Mouse (Mus musculus) layer of hippocampus, postnatal 14 days (tissue): ENCODE data around the gene Prpf8. TPM values are rescaled to one million over a fixed set of nuclear protein-coding genes. Genes with fewer than 3 reads are reported as not detected.
A peak's percentile ranks its signal among the peaks of the same experiment; 100 is the strongest.
"Not testable (repeated sequence)": the region's sequence is repeated elsewhere in the genome, so short reads cannot be mapped to it uniquely, and the experiment has no call there.

ENCODE experiments used
- DNase-seq, 2 experiments: peaks; one replicate each; pipeline ENCODE4 v3.0.0; 2021 to 2022; ENCODE audit warnings: low spot score in 2 of 2, mixed read lengths in 1 of 2
- long read RNA-seq, 2 experiments: library from polyadenylated mRNA; stranded (forward); transcript quantifications; one replicate each; pipeline ENCODE4 v2.0.0; 2021
- total RNA-seq, 2 experiments: library from RNA; stranded (reverse); gene quantifications; 2 replicates each; pipeline ENCODE4 v1.2.3; 2021

Gene Prpf8
- total RNA-seq: 100 to 1,000 TPM; 111 to 113 TPM
- long read RNA-seq, experiment 1, full-length matches to known transcripts: 3 of 29 reads
- long read RNA-seq, experiment 1, partial matches to known transcripts: 25 of 29 reads
- long read RNA-seq, experiment 1, other reads (novel, unspliced or antisense): 1 of 29 reads
- long read RNA-seq, experiment 2, full-length matches to known transcripts: 1 of 25 reads
- long read RNA-seq, experiment 2, partial matches to known transcripts: 23 of 25 reads
- long read RNA-seq, experiment 2, other reads (novel, unspliced or antisense): 1 of 25 reads

DNA sequence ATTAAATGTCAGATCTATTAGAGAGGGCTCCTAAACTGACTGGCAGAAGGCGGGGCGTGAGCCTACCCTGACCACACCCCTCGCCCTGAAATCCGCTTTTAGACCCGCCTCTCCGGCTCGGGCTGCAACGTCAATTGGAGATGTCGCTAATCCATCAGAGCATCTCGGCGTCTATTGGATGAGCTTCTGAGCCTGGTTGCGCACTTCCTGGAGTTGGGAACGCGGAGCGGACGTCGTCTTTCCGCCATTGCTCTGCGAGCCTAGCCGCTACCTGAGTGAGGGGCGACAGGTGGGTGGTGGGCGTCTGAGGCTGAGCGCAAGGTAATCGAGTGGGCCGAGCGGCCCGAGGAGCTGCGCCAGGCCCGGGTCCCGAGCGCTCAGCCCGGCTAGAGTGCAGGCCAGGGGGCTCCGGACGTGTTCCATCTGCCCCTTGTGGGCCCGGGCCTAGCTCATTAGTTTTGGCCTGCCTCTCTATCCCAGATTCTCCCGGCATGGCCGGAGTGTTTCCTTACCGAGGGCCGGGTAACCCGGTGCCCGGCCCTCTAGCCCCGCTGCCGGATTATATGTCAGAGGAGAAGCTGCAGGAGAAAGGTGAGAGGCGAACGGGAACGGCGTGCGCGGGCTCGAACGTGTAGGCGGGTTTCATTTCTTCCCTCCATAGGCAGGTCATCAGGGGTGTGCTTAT lies at the start of gene Prpf8:
Gene Prpf8 (plus strand): TSS at position 216 of the 685 bp plus-strand sequence.
- peak; percentile 99 for DNase-seq

DNA sequence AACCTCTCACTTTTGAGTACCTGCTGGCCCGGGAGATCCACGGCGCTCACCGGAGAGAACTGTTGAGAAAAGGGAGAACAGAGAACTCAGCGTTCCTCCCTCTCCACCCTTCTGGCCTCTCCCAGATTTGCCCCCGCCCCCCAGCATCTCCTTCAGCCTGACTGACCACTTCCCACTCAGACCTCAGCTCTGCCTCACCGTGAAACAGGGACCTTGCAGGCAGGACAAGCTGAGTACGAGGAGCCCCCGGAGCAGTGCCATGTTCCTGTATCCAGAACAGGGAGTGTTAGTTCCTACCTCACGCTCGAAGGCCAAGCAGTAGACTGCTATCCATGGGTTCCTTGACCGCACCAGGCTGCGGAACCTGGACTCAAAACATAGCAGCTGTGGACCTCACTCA lies 48.4 kb upstream of the Prpf8 start:
- no peak for DNase-seq

DNA sequence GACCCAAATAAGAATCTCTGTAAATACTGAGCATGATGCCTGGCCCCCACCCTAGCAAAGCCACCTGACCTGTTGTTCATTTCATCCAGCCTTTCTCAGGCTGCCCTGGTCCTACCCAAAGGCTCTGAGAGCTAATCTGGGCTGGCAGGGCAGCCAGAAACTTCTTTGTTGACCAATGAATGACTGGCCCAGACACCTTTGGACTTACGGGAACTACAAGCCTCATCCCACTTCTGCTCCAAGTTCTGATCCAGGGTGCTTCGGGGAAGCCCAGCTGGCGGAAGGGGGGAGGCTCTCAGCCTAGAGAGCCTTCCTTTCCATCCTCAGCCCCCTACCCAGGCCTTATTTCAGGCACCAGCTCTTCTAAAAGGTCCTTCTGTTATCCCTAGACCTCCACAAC lies 47.8 kb upstream of the Prpf8 start:
- DNase-seq: no peak

DNA sequence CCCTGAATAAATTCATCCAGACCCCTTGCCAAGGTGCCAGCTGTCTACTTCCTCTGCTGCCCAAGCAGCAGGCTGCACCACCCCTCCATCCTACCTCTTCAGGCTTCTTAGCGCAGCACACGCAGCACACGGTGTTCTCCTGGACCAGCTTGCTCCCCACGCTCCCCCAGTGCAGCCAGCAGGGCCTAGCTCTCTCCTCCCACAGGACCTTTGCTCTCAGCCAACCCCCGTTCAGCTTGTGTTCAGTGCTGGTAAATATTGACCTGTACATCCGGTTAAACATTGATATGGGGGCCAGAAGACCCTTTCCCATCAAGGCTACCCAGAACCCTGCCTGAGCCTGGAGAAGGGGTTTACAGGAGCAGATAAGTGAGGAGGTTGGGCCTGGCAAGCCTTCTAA lies 47.3 kb upstream of the Prpf8 start, which contains the start of gene Serpinf2:
Gene Serpinf2 (minus strand): TSS at position 229 of the 400 bp plus-strand sequence.
- DNase-seq: no peak

DNA sequence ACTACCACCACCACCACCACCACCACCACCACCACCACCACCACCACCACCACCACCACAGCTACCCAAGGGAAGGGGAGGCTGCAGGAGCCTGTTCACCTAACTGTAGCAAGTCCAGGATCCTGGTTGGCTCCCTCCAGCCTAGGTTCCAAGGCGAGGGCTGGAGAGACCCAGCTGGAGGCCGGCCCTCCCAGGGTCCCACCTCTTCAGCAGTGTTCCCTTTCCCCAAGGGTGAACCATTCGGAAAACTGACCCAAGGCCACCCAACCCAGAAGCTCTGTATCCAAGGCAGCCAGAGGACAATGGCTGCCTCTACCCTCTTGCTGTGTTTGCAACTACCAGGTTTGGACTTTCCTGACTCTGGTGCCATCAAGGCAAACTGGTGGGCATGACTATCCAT lies 46.7 kb upstream of the Prpf8 start:
- no peak for DNase-seq

GRCm38 (mm10) chr11:75441034-75441433 lies 45.6 kb upstream of the Prpf8 start:
- no peak for DNase-seq

DNA sequence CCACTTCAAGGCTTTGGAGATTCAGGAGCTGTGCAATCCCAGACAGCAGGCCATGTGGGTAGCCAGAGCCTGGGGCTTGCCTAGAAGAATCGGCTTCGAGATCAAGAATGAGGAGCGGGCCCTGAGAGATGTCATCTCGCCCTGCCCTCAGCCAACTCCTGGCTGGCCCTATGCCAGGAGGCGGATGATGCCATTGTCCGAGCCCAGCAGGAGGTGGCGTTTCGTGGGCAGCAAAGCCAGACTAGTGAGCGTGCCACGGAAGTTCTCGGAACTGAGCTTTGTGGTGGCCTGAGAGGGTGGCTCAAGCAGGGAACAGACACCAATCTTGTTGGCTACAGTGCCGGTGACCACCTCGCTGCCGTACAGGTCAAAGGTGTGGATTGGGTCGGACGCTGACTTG lies 45.0 kb upstream of the Prpf8 start:
- DNase-seq: no peak

DNA sequence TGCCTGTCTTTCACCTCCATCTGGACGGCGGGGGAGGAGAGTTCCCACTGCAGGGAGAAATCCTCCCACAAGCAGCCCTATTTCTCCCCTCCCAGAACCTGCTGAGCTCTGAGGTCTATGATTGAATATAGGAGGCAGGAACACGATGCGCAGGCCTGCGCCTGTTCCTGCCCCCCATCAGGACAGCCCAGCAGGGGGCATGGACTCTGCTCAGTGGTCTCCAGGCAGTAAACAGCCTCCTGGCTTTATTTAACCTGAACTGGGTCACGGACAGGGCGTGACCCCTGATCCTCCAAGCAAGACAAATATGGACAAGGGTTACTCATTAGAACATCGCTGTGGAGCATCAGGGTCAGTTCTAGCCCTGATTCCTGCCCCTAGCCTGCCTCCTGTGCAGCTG lies 42.9 kb upstream of the Prpf8 start:
- DNase-seq: no peak

- no peak for DNase-seq
These were observed 38.0 kb upstream of the Prpf8 start for GRCm38 (mm10) chr11:75448575-75448974.

GRCm38 (mm10) chr11:75449695-75450094 lies 36.9 kb upstream of the Prpf8 start:
- no peak for DNase-seq

DNA sequence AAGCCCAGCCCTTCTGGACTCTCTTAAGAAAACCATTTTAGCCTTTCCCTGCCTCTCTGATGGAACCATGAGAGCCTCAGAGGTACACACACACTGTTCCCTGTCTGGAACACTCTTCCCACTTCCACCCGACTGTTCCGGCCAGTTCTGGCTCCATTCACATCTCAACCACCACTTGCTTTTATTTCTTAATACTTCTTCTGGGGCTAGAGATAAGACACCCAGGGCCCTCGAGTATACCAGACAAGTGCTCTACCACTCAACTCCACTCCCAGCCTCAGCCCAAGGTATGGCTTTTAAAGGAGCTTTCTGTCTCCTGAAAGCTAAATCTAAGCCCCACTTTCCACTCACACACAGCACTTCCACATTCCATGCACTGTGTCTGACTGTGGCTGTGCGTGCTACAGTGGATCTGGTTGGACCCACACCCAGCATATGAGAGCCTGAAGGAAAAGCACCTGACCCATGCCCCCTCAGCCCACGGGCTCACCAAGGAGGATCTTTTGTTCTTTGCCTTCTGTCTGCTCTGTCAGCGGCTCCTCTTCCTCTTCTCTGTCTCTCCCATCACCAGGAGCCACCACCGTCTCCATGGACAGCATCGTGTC lies 36.2 kb upstream of the Prpf8 start:
- no peak for DNase-seq

DNA sequence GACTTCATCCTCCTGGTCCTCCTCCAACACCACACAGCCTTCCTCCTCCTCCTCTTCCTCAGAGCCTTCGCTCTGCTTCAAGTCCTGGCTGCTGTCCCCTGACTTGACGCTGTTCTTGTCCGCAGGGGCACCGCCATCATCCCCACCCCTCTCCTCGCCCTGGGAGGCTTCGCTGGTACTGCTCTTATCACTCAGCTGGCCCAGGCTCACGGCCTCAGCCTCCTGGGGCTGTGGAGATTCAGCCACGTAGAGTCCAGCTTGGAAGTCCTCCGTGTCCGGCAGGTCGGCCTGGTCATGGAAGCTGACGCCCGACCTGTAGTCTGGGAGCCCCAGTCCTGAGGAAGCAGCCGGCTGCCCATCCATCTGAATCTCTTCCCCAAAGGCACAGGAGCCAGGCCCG lies 35.7 kb upstream of the Prpf8 start:
- no peak for DNase-seq

GRCm38 (mm10) chr11:75452081-75452480 lies 34.5 kb upstream of the Prpf8 start:
- no peak for DNase-seq

- no peak for DNase-seq
These were observed 33.6 kb upstream of the Prpf8 start for GRCm38 (mm10) chr11:75452812-75453557.

DNA sequence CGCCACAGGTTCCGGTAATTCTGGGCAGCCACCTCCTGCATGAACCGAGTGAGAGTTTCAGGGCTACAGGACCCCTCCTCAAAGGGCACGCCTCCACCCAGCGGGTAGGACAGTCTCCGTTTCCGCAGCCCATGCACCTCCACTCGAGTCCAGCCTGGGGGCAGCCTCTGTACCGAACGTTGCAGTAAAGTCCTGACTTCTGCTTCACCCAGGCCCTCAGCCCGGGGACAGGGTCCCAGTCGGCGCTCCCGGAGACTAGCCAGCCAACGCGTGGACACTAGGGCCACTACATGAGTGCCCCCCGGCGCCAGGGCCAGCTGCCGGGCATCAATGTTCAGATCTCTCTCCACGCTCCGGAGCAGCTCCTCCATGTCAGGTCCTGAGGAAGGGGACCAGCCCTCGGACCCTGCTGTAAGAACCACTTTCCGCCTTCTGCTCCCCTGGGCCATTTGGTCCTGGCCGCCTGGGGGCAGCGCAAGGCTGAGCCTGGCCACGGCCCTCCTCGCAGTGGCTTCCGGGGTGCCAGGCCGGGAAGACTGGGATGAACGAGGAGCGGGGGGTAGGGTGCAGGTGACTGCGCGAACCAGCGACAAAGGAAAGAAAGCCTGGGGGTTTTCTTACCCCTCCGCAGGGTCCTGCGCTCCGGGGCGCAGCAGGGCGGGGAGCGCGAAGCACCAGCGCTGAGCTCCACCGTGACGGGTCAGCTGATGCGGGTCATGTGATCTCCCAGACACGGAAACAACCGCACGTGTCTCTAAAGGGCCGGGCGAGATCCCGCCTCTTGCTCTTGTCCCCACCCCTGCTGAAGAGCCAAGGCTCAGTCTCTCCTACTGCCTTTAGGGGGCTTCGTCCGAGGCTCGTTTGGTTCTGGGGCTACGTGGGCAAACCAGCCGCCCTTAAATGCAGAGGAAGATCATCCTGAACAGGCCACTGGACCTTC lies 32.4 kb upstream of the Prpf8 start, which contains the start of gene Wdr81:
Gene Wdr81 (minus strand): TSS at position 727 of the 940 bp plus-strand sequence.
- peak; percentile 82 to 85 for DNase-seq

GRCm38 (mm10) chr11:75455041-75455736 lies 31.4 kb upstream of the Prpf8 start:
- DNase-seq: peak in 1 of 2 experiments; percentile 49

GRCm38 (mm10) chr11:75455971-75456370 lies 30.6 kb upstream of the Prpf8 start:
- not testable (repeated sequence) for DNase-seq

GRCm38 (mm10) chr11:75456440-75456871 lies 30.2 kb upstream of the Prpf8 start:
- no peak for DNase-seq

DNA sequence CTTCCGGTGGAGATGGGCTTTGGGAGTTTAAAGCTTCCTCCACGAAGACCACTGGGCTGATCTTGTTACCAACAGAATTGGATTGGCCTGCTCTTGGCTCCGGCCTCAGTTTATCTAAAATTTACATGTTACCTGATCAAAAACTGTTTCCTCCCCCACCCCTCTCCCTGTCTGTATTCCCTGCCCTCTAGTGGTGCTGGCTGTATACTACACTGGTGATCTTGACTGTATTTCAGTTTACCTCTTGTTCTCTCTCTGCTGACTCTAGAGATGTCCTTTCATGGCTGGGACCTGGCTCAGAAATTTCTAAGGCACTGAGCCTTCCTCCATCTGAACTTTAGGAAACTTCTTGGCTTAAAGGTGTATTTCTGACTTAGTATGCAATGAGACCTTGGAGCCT lies 28.4 kb upstream of the Prpf8 start:
- peak in 1 of 2 experiments; percentile 38 for DNase-seq

GRCm38 (mm10) chr11:75458628-75459041 lies 28.0 kb upstream of the Prpf8 start:
- DNase-seq: peak in 1 of 2 experiments; percentile 65
